Mouse (Mus musculus) cerebellum, adult 9-11 months (tissue): Measurements from ENCODE around the gene Cbl.

ENCODE experiments used
- DNase-seq: peaks from one replicate; pipeline ENCODE4 v3.0.0; 2022

Gene Cbl

GRCm38 (mm10) chr9:44178389-44178788 is 55.5 kb downstream of the Cbl start:
- DNase-seq = no peak

- DNase-seq = no peak
Measured at GRCm38 (mm10) chr9:44177405-44177804, 56.4 kb downstream of the Cbl start.

GRCm38 (mm10) chr9:44175957-44176356 is 57.9 kb downstream of the Cbl start:
- no peak for DNase-seq

- no peak for DNase-seq
Measured at GRCm38 (mm10) chr9:44175556-44175955, 58.3 kb downstream of the Cbl start.

GRCm38 (mm10) chr9:44170691-44171151 is 63.1 kb downstream of the Cbl start:
- no peak for DNase-seq

GRCm38 (mm10) chr9:44168931-44169330 is 64.9 kb downstream of the Cbl start:
- DNase-seq = no peak

- no peak for DNase-seq
Measured at GRCm38 (mm10) chr9:44159886-44160285, 74.0 kb downstream of the Cbl start.

- no peak for DNase-seq
Measured at GRCm38 (mm10) chr9:44147290-44147689, 86.6 kb downstream of the Cbl start.

- DNase-seq = peak; percentile 84
Measured at GRCm38 (mm10) chr9:44144718-44145060, 89.2 kb downstream of the Cbl start.

- peak; percentile 41 for DNase-seq
Measured at GRCm38 (mm10) chr9:44144023-44144717, 89.7 kb downstream of the Cbl start.

GRCm38 (mm10) chr9:44143421-44143820 is 90.4 kb downstream of the Cbl start:
- peak; percentile 25 for DNase-seq

- DNase-seq = no peak
Measured at GRCm38 (mm10) chr9:44141951-44142350, 91.9 kb downstream of the Cbl start.

GRCm38 (mm10) chr9:44137846-44138245 is 96.0 kb downstream of the Cbl start:
- no peak for DNase-seq

- DNase-seq = peak; percentile 73
Measured at GRCm38 (mm10) chr9:44135731-44136411, 98.0 kb downstream of the Cbl start.

- peak; percentile 81 for DNase-seq
Measured at GRCm38 (mm10) chr9:44134851-44135730, 98.8 kb downstream of the Cbl start.

- peak; percentile 89 for DNase-seq
Measured at GRCm38 (mm10) chr9:44134101-44134850, 99.6 kb downstream of the Cbl start, which contains the start of gene Mcam. Mcam (plus strand) TSS chr9:44134469.

- DNase-seq = peak; percentile 65
Measured at GRCm38 (mm10) chr9:44133287-44133686, 100.6 kb downstream of the Cbl start.

GRCm38 (mm10) chr9:44132200-44132599 is 101.6 kb downstream of the Cbl start:
- no peak for DNase-seq

GRCm38 (mm10) chr9:44131276-44131590 is 102.6 kb downstream of the Cbl start:
- no peak for DNase-seq

GRCm38 (mm10) chr9:44130581-44131275 is 103.1 kb downstream of the Cbl start:
- DNase-seq = peak; percentile 63

- DNase-seq = no peak
Measured at GRCm38 (mm10) chr9:44130034-44130433, 103.8 kb downstream of the Cbl start.

GRCm38 (mm10) chr9:44129633-44130032 is 104.2 kb downstream of the Cbl start:
- DNase-seq = no peak
